Mouse (Mus musculus) fibroblast of lung, adult 2 months (primary cell): ENCODE data around the gene Ddx23.

Experiments used
- DNase-seq: peaks from one replicate; pipeline ENCODE4 v3.0.0-alpha.2; 2011; ENCODE audit warnings: low read depth

The Ddx23 gene

GRCm38 (mm10) chr15:98632107-98632744, 30.5 kb downstream of the Ddx23 start:
- DNase-seq, result no peak

- DNase-seq, result no peak
Observed at GRCm38 (mm10) chr15:98631493-98631892, 31.2 kb downstream of the Ddx23 start.

GRCm38 (mm10) chr15:98630540-98630939, 32.2 kb downstream of the Ddx23 start, which contains the start of gene Cacnb3:
Gene Cacnb3, plus strand, starts transcription at chr15:98630840.
- DNase-seq, result no peak

- no peak for DNase-seq
Observed at GRCm38 (mm10) chr15:98629464-98629863, 33.2 kb downstream of the Ddx23 start.

- DNase-seq, result no peak
Observed at GRCm38 (mm10) chr15:98628589-98629254, 34.0 kb downstream of the Ddx23 start.

- no peak for DNase-seq
Observed at GRCm38 (mm10) chr15:98626487-98627212, 36.0 kb downstream of the Ddx23 start.

- DNase-seq, result no peak
Observed at GRCm38 (mm10) chr15:98626078-98626477, 36.6 kb downstream of the Ddx23 start.

- DNase-seq, result no peak
Observed at GRCm38 (mm10) chr15:98623361-98623821, 39.3 kb downstream of the Ddx23 start.

- DNase-seq, result no peak
Observed at GRCm38 (mm10) chr15:98622721-98623120, 40.0 kb downstream of the Ddx23 start.

GRCm38 (mm10) chr15:98622199-98622598, 40.5 kb downstream of the Ddx23 start:
- no peak for DNase-seq

- DNase-seq, result no peak
Observed at GRCm38 (mm10) chr15:98617176-98617537, 45.5 kb downstream of the Ddx23 start.

- no peak for DNase-seq
Observed at GRCm38 (mm10) chr15:98616362-98617175, 46.1 kb downstream of the Ddx23 start.

GRCm38 (mm10) chr15:98615751-98616150, 46.9 kb downstream of the Ddx23 start:
- DNase-seq, result no peak

GRCm38 (mm10) chr15:98614971-98615370, 47.7 kb downstream of the Ddx23 start:
- no peak for DNase-seq

- DNase-seq, result no peak
Observed at GRCm38 (mm10) chr15:98614551-98614950, 48.1 kb downstream of the Ddx23 start.

- no peak for DNase-seq
Observed at GRCm38 (mm10) chr15:98612229-98612628, 50.5 kb downstream of the Ddx23 start.

GRCm38 (mm10) chr15:98610131-98610633, 52.5 kb downstream of the Ddx23 start:
- DNase-seq, result no peak

- no peak for DNase-seq
Observed at GRCm38 (mm10) chr15:98609331-98610130, 53.2 kb downstream of the Ddx23 start, which contains the start of gene Adcy6. Gene Adcy6, minus strand, starts transcription at chr15:98610076.

GRCm38 (mm10) chr15:98608784-98609250, 53.9 kb downstream of the Ddx23 start:
- DNase-seq, result no peak

- DNase-seq, result no peak
Observed at GRCm38 (mm10) chr15:98608058-98608783, 54.5 kb downstream of the Ddx23 start.
